Mouse (Mus musculus): Measurements from ENCODE around the gene Pclo.
"Not testable (repeated sequence)": the region's sequence is repeated elsewhere in the genome, so short reads cannot be mapped to it uniquely, and the experiment has no call there.

Pclo gene

DNA sequence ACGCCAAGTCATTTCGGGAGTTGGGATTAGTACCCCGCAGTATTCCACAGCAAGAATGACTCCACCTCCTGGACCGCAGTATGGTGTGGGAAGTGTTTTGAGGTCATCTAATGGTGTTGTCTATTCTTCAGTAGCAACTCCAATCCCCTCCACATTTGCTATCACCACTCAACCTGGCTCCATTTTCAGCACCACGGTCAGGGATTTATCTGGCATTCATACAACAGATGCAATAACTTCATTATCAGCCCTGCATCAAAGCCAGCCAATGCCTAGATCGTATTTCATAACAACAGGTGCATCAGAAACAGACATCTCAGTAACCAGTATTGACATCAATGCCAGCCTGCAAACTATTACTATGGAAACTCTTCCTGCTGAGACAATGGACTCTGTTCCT lies 165.7 kb downstream of the Pclo start:
- DNase-seq (ENCODE audit: low spot score), result no peak

- no peak for DNase-seq (ENCODE audit: low spot score)
These were observed 177.3 kb downstream of the Pclo start for GRCm38 (mm10) chr5:14691995-14692394.

GRCm38 (mm10) chr5:14696745-14697144 lies 182.0 kb downstream of the Pclo start:
- no peak for DNase-seq (ENCODE audit: low spot score)

DNA sequence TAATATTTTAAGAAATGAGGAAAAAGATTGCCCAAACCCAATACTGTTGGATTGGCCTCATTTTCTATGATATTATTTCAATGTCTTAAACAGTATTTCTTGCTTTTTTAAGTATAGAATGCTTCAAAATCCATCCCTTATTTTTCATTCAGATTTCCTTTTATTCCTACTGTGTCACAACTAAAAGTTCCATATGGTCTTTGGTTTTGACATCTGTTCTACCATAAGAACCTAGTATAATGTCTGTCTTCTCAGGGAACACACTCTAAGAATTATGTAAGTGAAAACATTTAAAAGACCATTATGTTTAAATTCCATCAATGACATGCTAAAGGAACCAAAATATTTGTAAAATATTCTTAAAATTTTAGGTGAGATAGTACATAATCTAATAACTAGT lies 186.2 kb downstream of the Pclo start:
- no peak for DNase-seq (ENCODE audit: low spot score)

DNA sequence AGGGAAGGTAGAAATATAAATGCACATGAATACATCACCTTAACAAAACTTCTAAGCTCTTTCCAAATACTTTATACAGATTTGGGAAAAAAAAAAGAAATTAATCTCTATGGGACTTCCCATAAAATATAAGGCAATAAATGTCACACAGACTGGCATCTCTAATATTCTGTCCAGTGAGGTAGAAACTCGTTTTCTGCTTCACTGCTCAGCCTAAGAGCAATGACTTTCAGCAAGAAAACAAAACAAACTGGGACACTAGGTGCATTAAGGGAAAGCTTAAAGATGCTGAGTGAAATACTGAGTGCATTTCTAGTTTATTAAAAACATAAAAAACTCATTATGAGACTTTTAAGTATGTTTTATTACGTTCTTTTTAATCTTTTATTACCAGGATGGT lies 190.7 kb downstream of the Pclo start:
- DNase-seq (ENCODE audit: low spot score), result no peak

- DNase-seq (ENCODE audit: low spot score), result no peak
These were observed 192.6 kb downstream of the Pclo start for GRCm38 (mm10) chr5:14707311-14707710.

DNA sequence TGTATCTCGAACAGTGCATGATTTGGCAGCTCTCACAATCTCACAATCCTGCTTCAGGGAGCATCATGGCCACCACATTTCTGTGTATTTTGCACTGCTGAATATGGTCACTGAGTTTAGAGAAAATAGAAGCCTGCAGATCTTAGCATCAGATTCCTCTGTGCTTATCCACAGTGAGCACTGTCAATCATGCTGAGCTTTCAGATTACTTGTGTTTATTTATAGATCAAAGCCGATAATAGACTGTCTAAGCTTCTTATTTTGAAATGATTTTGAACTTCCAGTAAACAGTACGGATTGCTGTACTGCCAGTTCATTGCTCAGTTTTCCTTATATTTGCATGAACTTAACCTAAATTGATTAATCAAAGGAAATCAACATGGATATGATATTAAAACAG lies 208.9 kb downstream of the Pclo start:
- no peak for DNase-seq (ENCODE audit: low spot score)

DNA sequence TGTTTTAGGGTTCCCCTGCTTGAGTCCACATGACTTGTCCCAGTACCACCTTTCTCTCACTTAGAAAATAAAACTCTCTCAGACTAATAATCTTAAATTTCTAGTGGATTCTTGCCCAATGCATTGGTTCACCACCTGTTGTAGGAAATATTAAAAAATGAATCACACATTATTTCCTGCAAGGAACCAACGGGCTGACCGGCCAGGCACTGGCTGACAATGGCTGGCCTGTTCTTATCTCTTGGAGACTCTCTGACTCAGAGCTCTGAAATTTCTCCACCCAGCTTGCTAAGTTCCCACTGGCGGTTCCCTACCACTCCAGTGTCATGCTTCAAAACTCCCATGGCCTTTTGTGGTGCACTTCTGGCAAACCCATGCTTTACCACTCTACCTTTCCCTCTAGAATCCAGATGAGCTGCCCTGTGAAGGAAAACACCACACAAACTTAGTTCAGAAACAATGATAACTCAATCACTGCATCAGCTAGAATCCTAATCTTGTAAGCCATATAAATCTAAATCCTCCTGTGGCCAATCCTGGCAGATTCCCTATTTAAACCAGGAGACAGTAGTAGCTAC lies 214.0 kb downstream of the Pclo start:
- DNase-seq (ENCODE audit: low spot score), result no peak

GRCm38 (mm10) chr5:14750882-14751281 lies 236.2 kb downstream of the Pclo start:
- DNase-seq (ENCODE audit: low spot score), result no peak

DNA sequence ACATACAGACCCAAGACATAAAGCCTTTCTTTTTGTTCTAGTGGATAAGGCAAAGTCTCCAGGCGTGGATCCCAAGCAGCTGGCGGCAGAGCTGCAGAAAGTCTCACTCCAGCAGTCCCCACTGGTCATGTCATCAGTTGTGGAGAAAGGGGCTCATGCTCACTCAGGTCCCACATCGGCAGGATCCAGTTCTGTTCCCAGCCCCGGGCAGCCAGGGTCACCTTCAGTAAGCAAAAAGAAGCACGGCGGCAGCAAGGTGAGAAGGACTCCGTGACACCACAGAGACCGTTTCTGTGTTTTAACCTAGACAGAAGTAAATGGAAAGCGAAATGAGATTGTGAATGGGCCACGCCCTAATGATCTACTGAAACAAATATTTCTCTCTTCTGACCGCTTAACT lies 252.0 kb downstream of the Pclo start:
- DNase-seq (ENCODE audit: low spot score), result no peak

DNA sequence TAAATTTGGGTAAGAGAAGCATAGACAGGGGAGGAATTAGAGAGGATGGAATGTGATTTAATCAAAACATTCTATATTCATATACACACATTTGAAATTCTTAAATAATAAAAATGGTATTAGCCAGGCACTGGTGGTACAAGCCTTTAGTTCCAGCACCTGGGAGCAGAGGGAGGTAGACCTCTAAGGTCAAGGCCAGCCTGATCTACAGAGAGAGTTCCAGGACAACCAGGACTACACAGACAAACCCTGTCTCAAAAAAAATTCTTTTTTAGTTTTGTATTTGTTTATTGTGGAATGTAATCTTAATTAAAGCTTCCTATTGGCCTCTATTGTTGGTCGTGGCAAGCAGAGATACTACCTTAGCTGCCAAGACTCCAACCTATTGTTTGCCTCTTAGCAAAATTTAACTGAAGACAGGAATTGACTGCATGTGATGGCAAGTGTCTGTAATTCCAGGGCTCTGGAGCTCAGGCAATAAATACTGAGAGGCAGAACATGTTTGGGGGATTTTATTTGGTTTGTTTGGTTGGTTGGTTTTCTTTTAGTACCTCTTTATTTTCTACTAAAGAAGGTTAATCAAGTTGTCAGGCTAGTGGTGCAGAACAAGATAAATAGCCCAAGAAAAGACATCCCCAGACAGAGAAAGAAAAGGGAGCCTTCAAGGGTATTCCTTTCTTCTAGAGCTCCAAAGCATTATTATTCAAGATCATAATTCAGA lies 267.8 kb downstream of the Pclo start:
- DNase-seq (ENCODE audit: low spot score), result no peak

GRCm38 (mm10) chr5:14793891-14794290 lies 279.2 kb downstream of the Pclo start:
- no peak for DNase-seq (ENCODE audit: low spot score)

DNA sequence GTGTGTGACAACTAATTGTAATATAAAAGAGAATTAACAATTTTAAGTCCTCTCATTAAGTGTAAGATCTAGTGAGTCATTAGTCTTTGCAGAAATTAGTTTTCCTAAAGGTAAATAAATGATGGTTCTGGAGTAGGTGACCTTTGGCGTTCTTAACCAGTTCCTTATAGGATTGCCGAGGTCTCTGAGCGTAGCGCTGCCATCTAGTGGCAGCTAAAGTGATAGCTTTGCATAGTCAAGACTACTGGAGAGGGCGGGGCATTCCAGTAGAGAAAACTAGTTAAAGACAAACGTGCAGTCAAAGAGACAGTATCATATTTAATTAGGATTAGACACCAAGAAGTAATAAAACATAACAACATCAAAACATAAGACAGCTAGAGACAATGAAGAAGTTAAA lies 292.4 kb downstream of the Pclo start:
- DNase-seq (ENCODE audit: low spot score), result no peak

GRCm38 (mm10) chr5:14833165-14833860 lies 318.6 kb downstream of the Pclo start:
- no peak for DNase-seq (ENCODE audit: low spot score)

GRCm38 (mm10) chr5:14834155-14834991 lies 319.7 kb downstream of the Pclo start:
- no peak for DNase-seq (ENCODE audit: low spot score)

- DNase-seq (ENCODE audit: low spot score), result no peak
These were observed 338.9 kb downstream of the Pclo start for GRCm38 (mm10) chr5:14853650-14854049.

DNA sequence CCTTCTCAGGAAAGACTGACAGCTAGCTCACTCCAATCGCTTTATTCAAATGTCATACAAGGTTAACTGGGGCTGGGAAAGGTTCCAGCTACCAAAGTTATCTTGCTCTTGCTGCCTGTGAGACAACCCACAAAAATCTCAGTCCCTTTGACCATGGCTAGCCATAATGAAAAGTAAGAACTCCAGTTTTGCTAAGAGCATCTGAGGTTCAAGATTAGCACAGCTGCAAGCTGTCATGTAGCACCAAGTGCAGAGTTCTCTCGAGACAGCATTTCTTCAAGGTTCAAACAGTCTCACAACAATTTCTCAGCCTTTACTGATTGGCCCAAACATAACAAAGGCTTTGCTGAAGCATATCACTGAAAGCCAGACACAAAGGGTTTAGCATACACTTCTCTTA lies 370.6 kb downstream of the Pclo start:
- not testable (repeated sequence) for DNase-seq (ENCODE audit: low spot score)

- DNase-seq (ENCODE audit: low spot score), result no peak
These were observed 377.5 kb downstream of the Pclo start for GRCm38 (mm10) chr5:14892242-14892641.

- not testable (repeated sequence) for DNase-seq (ENCODE audit: low spot score)
These were observed 388.8 kb downstream of the Pclo start for GRCm38 (mm10) chr5:14903539-14903938.

Data from urinary bladder, postnatal 10 days (tissue).